ENCODE assay signal across 17 mouse cellular contexts in the genomic region with DNA sequence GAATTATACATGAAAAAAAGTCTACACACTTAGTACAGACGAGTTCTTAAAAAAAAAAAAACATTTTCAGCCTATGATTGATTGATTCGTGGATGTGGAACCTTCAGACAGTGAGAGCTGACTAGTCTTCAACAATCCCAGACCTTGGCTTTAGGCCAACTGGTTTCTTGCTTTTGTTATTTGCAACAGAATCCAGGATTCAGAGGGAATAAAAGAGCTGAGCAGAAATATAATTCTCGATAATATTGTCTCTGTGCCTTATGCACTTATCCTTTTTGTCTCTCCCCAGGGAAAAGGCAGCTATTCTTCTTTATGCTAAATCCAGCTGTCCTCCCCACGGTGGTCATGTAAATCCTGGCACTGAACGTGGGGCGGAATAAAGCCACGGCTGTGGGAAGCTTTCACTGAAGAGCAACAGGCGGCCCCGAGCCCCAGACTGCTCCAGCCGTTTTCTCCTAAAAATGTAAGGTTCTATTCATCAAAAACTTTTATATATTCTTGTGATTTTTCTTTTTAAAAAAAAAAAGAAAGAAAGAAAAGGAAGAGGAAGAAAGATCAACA. TPM values are rescaled to one million over a fixed set of nuclear protein-coding genes. Genes with fewer than 3 reads are reported as not detected.
DNase-seq lines count a peak whose midpoint lies in the region; ATAC-seq and TF ChIP-seq lines count a peak whose summit lies in the region.
"Had no signal": no experiment of that assay in that cellular context is flagged by ENCODE, and none has a peak within 500 bp of the region (broad histone marks: within the 10 kb centered on the region; RNA-seq: fewer than 3 reads in every experiment).

No protein-coding gene starts in this region.

- intact Hi-C loops in gastrocnemius, postnatal 14 days (cut with DNase I; ENCODE audit: low total_unique reads), result no loop called here

- DNase-seq in gastrocnemius, adult 18-20 months (ENCODE audit: low spot score), result peak; percentile 3
- DNase-seq in gastrocnemius, postnatal 14 days, result no peak
- DNase-seq in neural tube, embryonic 10.5 days (ENCODE audit: extremely low spot score, low spot score), result no peak
- DNase-seq in midbrain, postnatal 0 days (ENCODE audit: low spot score), result peak; percentile 57
- DNase-seq in frontal cortex, postnatal 10 days (ENCODE audit: low spot score in 2 of 2), result no peak
- DNase-seq in right cerebral cortex, postnatal 36 days (ENCODE audit: low spot score in 2 of 2), result no peak
- DNase-seq: adrenal gland, adult 8-10 months; gastrocnemius, postnatal 36 days; kidney, adult 9 months; layer of hippocampus, adult 9-11 months; lung, adult 18-20 months; thymus, adult 18-20 months had no signal

- ATAC-seq in neural tube, embryonic 13.5 days (ENCODE audit: low read depth), result peak; percentile 59; the same call in 1 of the 2 replicates
- peak; percentile 65 for ATAC-seq in forebrain, embryonic 16.5 days
- no peak for ATAC-seq in midbrain, postnatal 0 days (ENCODE audit: low FRiP score)
- ATAC-seq: Patski had no signal

- H3K27ac ChIP-seq in neural tube, embryonic 13.5 days (replicated peaks), result peak overlapping the region; percentile 14
- H3K27ac ChIP-seq in forebrain, embryonic 16.5 days (ENCODE audit: low read length), result no peak overlapping the region
- no peak overlapping the region for H3K27ac ChIP-seq in midbrain, postnatal 0 days (ENCODE audit: low read depth, low read length)
- H3K27ac ChIP-seq: limb, embryonic 12.5 days had no signal

- peaks cover 11% of the 10 kb centered on the region for H3K4me1 ChIP-seq in neural tube, embryonic 13.5 days (replicated peaks)
- 0 out of 2 replicates have a peak, but pooled peaks cover 3% of the 10 kb centered on the region for H3K4me1 ChIP-seq in forebrain, embryonic 16.5 days (replicated peaks; ENCODE audit: control insufficient read depth, insufficient read depth, low read length)
- H3K4me1 ChIP-seq in midbrain, postnatal 0 days (ENCODE audit: insufficient read depth, low read length), result no peaks in the 10 kb centered on the region
- H3K4me1 ChIP-seq: heart, embryonic 12.5 days; limb, embryonic 12.5 days had no signal

- no peaks in the 10 kb centered on the region for H3K9me3 ChIP-seq in neural tube, embryonic 13.5 days
- no peaks in the 10 kb centered on the region for H3K9me3 ChIP-seq in forebrain, embryonic 16.5 days (ENCODE audit: control insufficient read depth, low read length)
- no peaks in the 10 kb centered on the region for H3K9me3 ChIP-seq in midbrain, postnatal 0 days (ENCODE audit: low read length)
- H3K9me3 ChIP-seq: heart, embryonic 12.5 days; limb, embryonic 12.5 days had no signal

- H3K36me3 ChIP-seq in neural tube, embryonic 13.5 days, result no peaks in the 10 kb centered on the region
- H3K36me3 ChIP-seq in forebrain, embryonic 16.5 days (ENCODE audit: control insufficient read depth, insufficient read depth), result no peaks in the 10 kb centered on the region
- no peaks in the 10 kb centered on the region for H3K36me3 ChIP-seq in midbrain, postnatal 0 days (ENCODE audit: insufficient read depth, low read length)
- H3K36me3 ChIP-seq: heart, embryonic 12.5 days; limb, embryonic 12.5 days had no signal

- no peak overlapping the region for H3K9ac ChIP-seq in neural tube, embryonic 13.5 days
- no peak overlapping the region for H3K9ac ChIP-seq in forebrain, embryonic 16.5 days (replicated peaks; ENCODE audit: low read depth, low read length)
- H3K9ac ChIP-seq in midbrain, postnatal 0 days (replicated peaks; ENCODE audit: low read length, poor library complexity, severe bottlenecking), result no peak overlapping the region
- H3K9ac ChIP-seq: heart, embryonic 12.5 days; limb, embryonic 12.5 days had no signal

- H3K27me3 ChIP-seq in neural tube, embryonic 13.5 days, result no peaks in the 10 kb centered on the region
- H3K27me3 ChIP-seq in forebrain, embryonic 16.5 days (replicated peaks; ENCODE audit: control insufficient read depth, insufficient read depth, low read length), result no peaks in the 10 kb centered on the region
- no peaks in the 10 kb centered on the region for H3K27me3 ChIP-seq in midbrain, postnatal 0 days (ENCODE audit: insufficient read depth, low read length)
- H3K27me3 ChIP-seq: heart, embryonic 12.5 days; limb, embryonic 12.5 days; Patski had no signal

- 20% methylated on average over 10 of the region's 10 CpGs for WGBS in neural tube, embryonic 13.5 days
- 6% methylated on average over 10 of the region's 10 CpGs for WGBS in forebrain, embryonic 16.5 days
- WGBS in midbrain, postnatal 0 days, result 14% methylated on average over 10 of the region's 10 CpGs

- TF ChIP-seq CTCF in midbrain, postnatal 0 days (IDR thresholded peaks at IDR 0.05), result no peak

- H3K4me2 ChIP-seq in neural tube, embryonic 13.5 days, result no peak overlapping the region
- no peak overlapping the region for H3K4me2 ChIP-seq in forebrain, embryonic 16.5 days (ENCODE audit: low read length)
- no peak overlapping the region for H3K4me2 ChIP-seq in midbrain, postnatal 0 days (ENCODE audit: low read depth, low read length, poor library complexity, severe bottlenecking)
- H3K4me2 ChIP-seq: heart, embryonic 12.5 days; limb, embryonic 12.5 days had no signal

- H3K4me3 ChIP-seq in neural tube, embryonic 13.5 days, result no peak overlapping the region
- no peak overlapping the region for H3K4me3 ChIP-seq in forebrain, embryonic 16.5 days (replicated peaks; ENCODE audit: low read length)
- no peak overlapping the region for H3K4me3 ChIP-seq in midbrain, postnatal 0 days (ENCODE audit: low read depth, low read length)
- H3K4me3 ChIP-seq: heart, embryonic 12.5 days; limb, embryonic 12.5 days had no signal

RNA-seq across cellular contexts. Expression of a gene that starts 43.0 kb away (rescaled TPM):
- total RNA-seq in gastrocnemius, adult 18-20 months (2021), result 10 to 100 TPM; 40.4 to 42.3 TPM
- total RNA-seq in gastrocnemius, postnatal 14 days (2021), result 10 to 100 TPM; 44.4 to 45.1 TPM
- polyA plus RNA-seq in neural tube, embryonic 13.5 days (2015; fragmentation: Nextera tagmentation; extraction: Ambion mirVana), result 194 and 208 TPM in 2 replicates
- 189 and 197 TPM in 2 replicates for polyA plus RNA-seq in forebrain, embryonic 16.5 days (2015; fragmentation: Nextera tagmentation; extraction: Ambion mirVana)
- total RNA-seq in midbrain, postnatal 0 days (2014; rRNA removed), result 149 and 195 TPM in 2 replicates
- 194 and 205 TPM in 2 replicates for polyA plus RNA-seq in midbrain, postnatal 0 days (2015; fragmentation: Nextera tagmentation; extraction: Ambion mirVana)

RNA-seq across cellular contexts. Expression of a gene that starts 50.8 kb away (rescaled TPM):
- total RNA-seq in gastrocnemius, adult 18-20 months (2021), result under 1 TPM; 0.14 to 0.21 TPM
- total RNA-seq in gastrocnemius, postnatal 14 days (2021), result 1 to 10 TPM; 1.9 to 2.0 TPM
- polyA plus RNA-seq in neural tube, embryonic 13.5 days (2015; fragmentation: Nextera tagmentation; extraction: Ambion mirVana), result 2.2 and 2.7 TPM in 2 replicates
- polyA plus RNA-seq in forebrain, embryonic 16.5 days (2015; fragmentation: Nextera tagmentation; extraction: Ambion mirVana), result 1.5 and 1.9 TPM in 2 replicates
- total RNA-seq in midbrain, postnatal 0 days (2014; rRNA removed), result 6.3 and 6.9 TPM in 2 replicates
- polyA plus RNA-seq in midbrain, postnatal 0 days (2015; fragmentation: Nextera tagmentation; extraction: Ambion mirVana), result 1.5 and 2.2 TPM in 2 replicates

Comparison
In these comparisons a context has a peak if more than half of its experiments do, and no peak if none do; other contexts are left out.
1. DNase-seq: peak in gastrocnemius, adult 18-20 months (single experiment) and midbrain, postnatal 0 days (single experiment); none in gastrocnemius, postnatal 14 days (single experiment), neural tube, embryonic 10.5 days (single experiment), frontal cortex, postnatal 10 days (0 of 2) and right cerebral cortex, postnatal 36 days (0 of 2).